Mouse (Mus musculus) layer of hippocampus, postnatal 14 days (tissue): ENCODE measurements around the gene 4930451I11Rik. TPM values are rescaled to one million over a fixed set of nuclear protein-coding genes. Genes with fewer than 3 reads are reported as not detected.

ENCODE experiments used
- DNase-seq, 2 experiments: peaks; one replicate each; pipeline ENCODE4 v3.0.0; 2021 to 2022; ENCODE audit warnings: low spot score in 2 of 2, mixed read lengths in 1 of 2
- long read RNA-seq, 2 experiments: library from polyadenylated mRNA; stranded (forward); transcript quantifications; one replicate each; pipeline ENCODE4 v2.0.0; 2021
- total RNA-seq, 2 experiments: library from RNA; stranded (reverse); gene quantifications; 2 replicates each; pipeline ENCODE4 v1.2.3; 2021

Gene 4930451I11Rik
- total RNA-seq, result not detected
- long read RNA-seq, experiment 1, result 0 reads
- long read RNA-seq, experiment 2, result 0 reads

DNA sequence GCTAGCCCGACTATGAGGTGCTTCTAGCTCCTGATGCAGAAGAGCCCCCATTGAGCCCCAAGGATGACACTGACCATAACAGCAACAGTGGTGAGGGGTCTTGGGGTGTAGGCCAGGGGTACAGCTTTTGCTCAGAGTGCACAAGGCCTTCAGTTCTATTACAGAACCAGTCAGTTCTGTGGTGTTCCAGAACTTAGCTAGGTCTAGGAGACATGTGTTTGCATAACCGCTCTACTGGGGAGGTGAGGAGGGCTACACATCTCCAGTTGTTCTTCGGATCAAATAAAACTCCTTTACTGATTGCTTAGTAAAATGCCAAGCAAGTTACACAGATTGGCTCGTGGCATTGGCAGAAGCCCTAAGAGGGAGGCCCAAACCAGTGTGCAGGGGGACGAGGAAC, at the start of gene 4930451I11Rik:
Gene 4930451I11Rik (minus strand): TSS at position 101 of the 400 bp plus-strand sequence.
- no peak for DNase-seq

DNA sequence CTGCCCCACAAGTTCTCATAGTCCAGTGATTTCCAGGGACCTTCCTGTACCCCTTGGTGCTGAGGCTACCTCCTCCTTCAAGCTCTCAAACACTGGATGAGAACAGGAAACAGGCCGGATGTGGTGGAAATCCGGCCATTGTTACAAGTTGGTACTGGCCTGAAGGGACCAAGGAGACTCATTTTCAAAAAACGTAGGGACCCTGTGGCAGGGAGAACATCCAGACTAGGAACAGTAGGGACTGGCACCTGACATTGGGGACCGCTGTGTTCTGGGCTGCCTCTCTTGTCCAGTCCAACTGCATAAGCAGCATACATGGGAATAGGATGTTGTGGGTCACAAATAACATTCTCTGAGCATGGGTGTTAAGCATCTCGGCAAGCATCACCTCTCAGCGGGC, 49.6 kb upstream of the 4930451I11Rik start:
- DNase-seq, result no peak

DNA sequence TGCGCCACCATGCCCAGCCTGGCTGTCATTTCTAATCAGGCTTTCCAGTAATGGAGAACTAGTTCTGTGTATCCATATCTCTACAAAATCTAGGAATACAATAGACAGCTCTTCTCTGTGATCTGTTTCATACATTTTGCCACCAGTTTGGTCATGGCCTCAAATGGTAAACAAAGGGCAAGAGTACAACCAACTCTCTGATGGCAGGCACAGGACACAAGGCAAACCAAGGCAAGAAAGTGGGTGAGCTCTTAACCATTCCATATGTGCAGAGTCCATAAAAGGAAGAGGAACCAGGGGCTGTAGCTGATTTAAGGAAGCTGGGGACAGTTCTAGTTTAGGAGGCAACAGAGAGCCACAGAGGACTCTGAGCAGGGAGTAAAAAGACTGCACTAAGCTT, 45.8 kb upstream of the 4930451I11Rik start:
- no peak for DNase-seq

DNA sequence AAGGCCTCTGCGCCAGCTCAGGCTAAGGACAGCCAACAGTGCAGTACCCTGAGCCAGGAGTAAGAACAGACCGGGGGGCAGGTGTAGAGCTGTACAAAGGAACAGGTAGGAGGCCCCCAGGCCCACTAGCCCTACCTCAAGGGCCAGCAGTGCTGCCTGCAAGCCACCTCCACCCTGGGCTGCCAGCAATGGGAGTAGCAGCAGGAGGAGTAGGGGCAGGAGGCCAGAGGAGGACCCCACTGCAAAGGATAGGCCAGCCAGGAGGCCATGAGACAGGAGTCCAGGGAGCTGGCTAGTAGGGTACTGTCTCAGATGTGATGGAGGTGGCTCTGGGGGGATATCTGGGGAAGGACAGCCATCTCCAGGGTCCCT, 39.1 kb upstream of the 4930451I11Rik start:
- no peak for DNase-seq

DNA sequence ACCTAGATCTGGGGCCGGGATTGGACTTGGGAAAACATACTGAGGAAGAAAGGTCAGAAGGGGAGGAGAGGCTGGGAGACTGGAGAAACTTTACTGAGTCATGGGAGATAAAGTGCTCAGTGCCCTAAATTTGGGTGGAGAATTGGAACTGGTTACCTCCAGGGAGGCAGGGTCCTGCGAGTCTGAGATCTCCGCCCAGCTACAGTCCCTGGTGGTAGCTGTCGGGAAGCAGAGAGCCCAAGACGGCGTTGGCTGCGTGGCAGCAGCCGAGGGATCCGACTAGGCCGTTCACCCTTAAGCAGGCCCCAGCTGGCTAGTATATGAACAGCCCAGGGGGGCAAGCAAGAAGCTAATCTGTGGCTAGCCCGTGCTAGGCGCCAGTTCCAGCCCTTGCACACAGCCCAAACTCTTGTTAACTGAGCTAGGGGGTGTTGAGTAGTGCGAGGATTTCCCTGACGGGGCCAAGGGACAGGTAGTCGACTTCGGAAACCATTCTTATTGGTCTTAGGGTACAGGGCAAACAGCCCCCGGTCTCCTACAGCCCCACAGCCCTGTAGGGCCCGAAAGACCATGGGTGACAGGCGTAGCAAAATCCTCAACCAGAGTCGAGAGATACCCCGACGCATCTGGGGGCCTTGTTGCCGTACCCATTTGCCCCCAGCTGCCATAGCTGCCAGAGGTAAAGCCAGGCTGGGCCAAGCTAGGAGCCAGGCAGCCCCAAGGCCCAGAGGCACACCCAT, 38.5 kb upstream of the 4930451I11Rik start:
- no peak for DNase-seq

DNA sequence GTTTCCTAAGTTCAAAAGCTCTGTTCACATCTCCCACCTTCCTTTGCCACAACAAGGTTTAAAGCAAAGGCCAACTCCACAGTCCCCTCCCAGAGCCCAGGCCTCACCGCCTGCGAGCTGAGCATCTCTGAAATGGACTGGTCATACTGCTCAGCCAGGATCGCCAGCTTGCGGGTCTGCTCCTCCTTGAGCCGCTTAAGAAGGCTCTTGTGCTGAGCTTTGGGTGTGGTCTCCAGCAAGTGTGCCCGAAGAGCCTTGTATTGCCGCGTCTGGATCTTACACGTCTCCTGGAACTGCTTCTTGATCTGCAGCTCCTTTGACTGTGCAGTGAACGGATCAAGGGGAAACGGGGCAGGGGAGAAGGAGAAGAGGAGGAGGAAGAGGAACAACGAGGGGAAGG, 36.6 kb upstream of the 4930451I11Rik start:
- DNase-seq, result no peak

DNA sequence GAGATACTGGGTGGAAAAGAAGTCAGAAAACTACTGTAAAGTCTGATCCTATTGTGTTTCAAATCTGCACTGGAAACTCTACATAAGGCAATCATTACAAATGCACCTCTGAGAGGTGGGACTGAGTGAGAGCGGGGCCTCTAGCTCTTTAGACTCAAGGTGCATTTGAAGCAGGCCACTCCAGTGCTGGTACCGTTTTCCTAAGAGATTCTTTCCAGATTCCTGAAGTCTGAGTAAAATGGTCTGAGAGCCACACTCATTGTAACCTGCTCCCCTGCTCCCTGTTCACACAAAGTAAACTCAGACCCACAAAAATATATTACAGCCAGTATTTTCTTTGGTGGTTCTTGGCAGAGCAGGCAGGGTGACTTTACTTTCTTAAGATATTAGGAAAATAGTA, 36.1 kb upstream of the 4930451I11Rik start:
- no peak for DNase-seq

DNA sequence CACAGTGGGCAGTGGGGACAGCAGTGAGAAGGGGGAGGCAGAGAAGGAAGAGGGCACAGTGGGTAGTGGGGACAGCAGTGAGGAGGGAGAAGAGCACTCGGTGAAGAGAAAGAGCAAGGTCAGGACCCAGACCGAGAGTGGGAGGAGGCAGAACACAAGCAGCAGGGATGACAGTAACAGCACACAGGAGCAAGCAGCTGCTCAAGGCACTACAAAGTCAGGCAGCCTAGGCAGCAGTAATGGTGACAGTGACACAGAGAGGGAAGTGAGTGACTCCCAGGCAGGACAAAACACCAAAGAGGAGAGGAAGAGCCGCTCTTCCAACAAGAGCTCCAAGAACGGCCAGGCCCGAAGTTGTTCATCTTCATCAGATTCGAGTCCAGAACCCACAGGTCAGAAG, 32.4 kb upstream of the 4930451I11Rik start:
- no peak for DNase-seq

DNA sequence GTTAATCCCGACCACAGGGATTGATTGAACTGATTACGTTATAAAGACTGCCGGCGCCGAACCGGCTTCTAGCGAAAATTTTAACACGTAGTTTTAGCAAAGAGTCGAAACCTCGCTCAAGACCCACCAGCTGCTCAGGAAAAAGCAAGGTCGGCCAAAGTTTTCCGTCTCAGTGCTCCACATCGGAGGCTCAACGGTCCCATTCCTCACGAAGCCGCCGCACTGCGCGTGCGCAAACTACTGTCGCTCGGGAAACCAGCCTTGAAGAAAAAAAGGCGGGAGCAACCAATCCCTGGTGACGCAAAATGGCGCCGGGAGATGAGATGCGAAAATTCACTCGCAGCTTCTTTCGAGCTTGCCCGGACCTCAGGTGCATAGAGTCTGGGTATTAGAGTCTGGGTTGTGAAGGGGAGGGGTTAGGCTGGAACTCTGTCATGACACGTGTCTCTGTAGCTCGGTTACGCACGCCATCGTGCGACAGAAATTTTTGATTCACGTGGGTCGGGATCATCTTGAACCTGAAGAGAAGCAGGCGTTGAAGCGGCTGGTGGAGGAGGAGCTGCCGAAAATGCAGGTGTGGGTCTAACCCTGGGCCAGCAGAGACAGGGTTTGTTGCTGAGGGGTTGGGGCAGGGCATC, 30.8 kb upstream of the 4930451I11Rik start, which contains the start of gene Ino80e:
Gene Ino80e (minus strand): TSS at position 231 of the 638 bp plus-strand sequence.
- peak; percentile 97 for DNase-seq

DNA sequence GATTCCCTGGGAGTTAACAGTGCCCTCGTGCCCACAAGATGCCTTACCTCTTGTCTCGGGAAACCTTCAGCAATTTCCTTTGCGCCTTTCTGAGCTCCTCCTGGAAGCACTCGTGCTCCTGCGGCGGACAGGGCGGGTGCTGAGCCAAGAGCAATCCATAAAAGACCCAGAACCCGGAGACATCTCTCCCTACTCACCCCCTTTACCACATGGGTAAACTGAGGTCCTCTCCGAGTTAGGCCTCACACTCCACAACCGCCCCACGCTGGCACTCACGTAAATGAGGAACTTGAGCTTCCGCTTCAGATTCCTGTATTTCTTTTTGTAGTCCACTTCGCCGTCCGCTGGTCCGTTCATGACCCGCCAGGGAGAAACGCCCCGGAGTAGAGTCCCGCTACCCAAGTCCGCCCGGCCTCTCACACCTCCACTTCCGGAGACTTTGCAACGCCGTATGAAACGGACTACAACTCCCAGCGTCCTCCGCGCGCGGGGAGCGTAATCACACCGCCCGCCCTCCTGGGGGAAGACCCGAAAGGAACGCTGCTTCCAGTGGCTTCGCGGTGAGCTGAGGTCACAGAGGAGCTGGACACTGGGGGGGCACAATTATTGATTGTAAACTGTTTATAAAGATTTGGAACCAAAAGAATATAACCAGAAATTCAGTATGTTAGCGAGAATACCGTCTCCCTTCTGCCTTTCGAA, 30.1 kb upstream of the 4930451I11Rik start, which contains the start of gene Hirip3:
Gene Hirip3 (plus strand): TSS at position 544 of the 702 bp plus-strand sequence.
- peak; percentile 93 to 96 for DNase-seq

DNA sequence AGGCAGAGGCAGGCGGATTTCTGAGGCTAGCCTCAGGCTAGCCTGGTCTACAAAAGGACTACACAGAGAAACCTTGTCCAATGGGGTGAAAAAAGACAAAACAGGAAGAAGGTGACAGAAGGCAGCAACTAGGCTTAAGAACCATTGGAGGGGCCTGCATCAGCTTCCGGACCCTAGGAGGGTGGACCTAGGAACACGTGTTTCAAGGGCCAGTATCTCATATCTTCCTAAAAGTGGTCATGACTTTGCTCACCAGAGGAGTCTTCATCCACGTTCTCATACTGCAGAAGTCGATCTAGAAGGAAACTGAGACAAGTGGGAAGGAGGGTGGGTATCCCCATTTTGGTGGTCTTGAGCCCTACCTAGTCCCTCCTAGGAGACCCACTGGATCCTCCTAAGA, 29.5 kb upstream of the 4930451I11Rik start:
- no peak for DNase-seq

DNA sequence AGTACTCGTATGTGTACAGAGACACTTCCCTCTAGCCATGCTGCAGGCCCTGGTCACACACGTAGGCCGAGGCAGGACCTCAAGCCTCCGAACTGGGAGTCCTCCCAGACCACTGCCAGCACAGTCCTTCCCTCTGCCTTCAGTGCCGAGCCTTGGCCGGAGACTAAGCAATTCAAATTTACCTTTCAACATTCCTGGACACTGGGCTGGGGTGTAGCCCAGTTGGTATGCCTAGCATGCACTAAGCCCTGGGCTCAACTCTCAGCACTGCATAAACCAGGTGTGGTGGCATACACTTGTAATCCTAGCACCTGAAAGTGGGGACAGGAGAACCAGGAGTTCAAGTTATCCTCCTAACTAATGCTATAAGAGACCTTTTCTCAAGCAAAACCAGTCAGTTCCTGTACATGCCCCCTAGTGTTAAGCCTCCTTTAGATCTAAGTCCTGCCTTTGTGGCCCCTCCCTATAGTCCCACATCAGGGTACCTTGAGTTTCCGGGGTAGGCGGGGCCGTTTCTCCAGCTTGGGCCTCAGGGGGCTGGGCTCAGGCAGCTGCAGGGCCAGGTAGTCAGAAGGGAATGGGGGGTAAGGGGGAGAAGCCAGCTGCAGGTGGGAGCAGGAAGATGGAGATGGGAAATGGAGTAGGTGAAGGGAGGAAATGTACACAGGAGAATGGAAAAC, 25.4 kb upstream of the 4930451I11Rik start:
- DNase-seq, result no peak

DNA sequence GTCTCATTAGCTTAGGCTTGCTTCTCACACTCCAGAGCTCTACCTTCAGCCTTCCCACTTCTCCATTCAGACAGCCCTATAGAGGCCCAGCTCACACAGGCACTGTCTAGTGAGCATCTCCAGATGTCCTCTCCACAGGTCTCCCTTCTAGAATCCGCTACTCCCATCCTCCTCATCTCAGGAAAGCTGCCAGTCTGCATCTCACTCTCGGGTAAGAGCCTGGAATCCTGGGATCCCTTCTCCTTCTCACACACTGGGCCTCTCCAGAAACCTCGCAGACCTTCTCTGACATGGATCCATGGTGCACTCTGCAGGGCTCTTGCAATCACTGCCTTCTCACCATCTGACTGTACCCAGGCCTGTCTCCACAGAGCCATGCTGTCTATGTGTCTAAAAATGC, 24.2 kb upstream of the 4930451I11Rik start:
- DNase-seq, result no peak

DNA sequence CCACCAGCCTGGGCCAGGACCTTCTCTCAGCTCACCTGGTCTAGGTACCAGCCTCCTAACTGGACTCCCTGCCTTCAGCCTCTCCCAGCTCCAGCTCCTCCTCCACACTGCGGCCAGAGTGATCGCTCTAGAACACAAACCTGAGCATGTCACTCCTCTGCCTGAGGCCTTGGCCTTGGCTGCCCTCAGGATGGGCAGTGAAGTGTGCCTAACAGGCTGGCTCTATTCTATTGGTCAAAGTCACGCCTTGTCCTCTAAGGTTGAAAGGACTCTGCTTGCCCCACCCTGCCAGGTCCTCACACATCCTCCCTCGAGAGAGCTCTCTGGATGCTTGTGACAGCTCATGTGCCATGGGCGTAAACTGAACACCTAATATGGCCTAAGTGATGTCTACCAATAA, 22.0 kb upstream of the 4930451I11Rik start:
- no peak for DNase-seq

DNA sequence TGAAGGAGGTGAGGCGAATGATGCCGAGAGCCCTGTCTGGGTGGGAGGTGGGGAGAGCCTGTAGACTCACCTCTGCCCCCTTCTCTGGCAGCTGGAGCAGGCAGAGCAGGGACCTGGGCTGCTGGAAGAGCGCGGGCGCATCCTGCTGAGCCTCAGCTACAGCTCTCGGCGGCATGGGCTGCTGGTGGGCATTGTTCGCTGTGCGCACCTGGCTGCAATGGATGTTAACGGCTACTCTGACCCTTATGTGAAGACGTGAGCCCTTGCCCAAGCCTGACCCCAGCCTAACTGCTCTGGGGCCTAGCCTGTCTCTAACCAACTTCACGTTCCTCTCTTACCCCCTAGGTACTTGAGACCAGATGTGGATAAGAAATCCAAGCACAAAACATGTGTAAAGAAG, 19.8 kb upstream of the 4930451I11Rik start:
- no peak for DNase-seq

DNA sequence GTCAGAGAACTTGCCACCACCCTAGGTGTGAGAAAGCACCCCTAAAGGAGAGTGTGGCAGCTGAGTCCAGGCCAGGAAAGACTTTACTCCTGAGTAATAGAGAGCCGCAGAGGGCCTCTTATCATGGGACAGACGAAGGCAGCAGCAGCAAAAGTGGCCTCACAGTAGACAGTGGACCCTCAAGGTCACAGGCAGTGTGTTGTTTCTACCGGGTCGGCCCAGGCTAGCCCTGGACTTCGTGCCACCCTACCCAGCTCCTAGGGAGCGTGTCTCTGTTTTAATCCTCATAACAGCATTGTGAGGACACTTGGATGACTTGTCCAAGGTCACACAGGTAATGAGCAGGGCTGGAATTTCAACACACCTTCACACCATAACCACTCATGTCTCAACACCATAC, 18.7 kb upstream of the 4930451I11Rik start:
- no peak for DNase-seq

DNA sequence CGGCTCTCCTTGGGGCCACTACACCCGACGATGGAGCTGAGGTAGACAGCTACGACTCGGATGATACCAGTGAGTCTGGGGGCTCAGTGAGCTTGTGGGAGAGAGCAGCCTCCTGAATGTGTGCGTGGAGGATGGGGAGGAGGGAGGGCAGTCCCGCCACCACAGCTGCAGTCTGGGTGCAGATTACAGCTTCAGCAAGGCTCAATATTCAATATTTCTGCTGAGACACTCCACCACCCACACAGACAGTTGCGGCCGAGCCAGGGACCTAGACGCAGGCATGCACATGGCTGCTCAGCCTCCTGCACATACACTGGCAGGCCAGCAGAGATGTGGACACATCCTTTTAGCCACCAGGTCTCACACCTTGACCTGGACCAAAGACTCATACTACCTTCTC, 17.4 kb upstream of the 4930451I11Rik start:
- no peak for DNase-seq

DNA sequence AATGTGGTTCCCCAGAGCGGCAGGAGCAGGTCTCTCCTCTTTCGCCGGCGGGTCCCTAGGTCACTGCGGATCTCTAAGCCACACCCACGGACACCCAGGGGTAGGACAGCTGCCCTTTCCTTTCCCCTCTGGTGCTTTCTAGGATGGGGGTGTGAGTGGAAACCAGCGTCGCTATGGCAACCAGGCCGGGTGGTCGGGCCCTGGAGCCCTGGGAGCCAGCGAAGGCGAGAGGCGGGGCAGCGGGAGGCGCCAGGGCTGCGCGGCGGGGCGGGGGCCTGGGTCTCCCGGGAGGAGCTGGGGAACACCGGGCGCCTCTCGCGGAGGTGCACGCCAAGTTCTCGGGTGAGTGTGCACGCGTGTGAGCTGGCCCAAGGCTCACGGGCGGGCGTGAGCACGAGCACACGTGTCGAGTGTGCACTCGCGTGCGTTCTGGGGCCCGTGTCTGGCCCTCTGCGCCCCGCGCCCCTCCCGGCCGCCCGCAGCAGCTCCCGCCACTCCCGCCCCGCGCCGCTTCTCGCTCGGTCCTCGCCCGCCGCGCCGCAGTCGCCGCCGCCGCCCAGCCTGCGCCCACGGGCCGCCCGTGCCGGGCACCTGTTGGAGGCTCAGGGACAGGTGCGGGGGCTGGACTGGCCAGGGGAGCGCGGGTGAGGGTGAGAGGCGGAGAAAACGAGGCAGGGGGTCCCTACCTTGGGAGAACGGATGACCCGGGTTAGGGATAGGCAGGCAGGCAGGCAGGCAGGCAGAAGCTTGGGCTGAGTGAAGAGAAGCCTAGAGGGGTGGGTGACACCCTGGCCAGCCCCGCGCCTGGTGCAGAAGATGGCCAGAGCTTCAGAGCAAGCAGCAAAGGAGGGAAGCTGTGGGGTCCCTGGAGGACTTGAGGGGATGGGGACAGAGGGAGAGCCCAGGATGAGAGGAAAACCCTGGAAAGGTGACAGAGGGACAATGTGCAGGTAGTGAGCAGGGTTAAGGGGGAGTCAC, 16.3 kb upstream of the 4930451I11Rik start:
- no peak for DNase-seq

DNA sequence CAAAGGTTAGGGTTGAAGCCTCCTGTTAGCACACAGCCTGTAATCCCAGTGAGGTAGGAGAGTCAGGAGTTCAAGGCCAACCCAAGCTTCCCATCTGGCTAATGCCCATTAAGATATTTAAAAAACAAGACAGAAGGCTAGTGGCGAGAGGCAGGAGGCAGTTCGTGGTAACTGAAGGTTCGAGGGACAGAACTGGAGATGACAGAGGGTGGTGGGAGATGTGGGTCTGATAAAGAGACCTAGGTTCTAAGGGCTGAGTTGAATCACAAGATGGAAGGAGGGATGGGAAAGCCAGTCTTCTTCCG, 15.6 kb upstream of the 4930451I11Rik start, which contains the start of gene Doc2a:
Gene Doc2a (plus strand): TSS at position 301 of the 305 bp plus-strand sequence.
- DNase-seq, result no peak

DNA sequence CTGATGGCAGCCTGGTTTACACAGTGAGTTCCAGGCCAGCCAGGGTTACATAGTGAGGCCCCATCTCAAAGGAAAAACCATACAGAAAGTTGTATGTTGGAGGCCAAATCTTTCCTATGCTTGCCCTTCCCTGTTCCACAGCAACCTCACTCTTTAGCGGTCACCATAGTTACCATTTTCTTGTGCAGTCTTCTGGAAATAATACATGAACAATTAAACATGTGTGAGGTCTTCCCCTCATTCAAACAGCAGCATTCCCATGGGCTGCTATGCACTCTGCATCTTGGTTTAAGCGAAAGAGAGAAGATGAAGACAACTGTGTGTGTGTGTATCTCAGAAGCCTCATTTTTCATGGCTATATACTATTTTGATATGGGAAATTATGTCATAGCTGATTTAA, 14.1 kb upstream of the 4930451I11Rik start:
- no peak for DNase-seq
